Mouse (Mus musculus): ENCODE measurements around the gene Pde4c.
A peak's percentile ranks its signal among the peaks of the same experiment; 100 is the strongest.

The Pde4c gene

DNA sequence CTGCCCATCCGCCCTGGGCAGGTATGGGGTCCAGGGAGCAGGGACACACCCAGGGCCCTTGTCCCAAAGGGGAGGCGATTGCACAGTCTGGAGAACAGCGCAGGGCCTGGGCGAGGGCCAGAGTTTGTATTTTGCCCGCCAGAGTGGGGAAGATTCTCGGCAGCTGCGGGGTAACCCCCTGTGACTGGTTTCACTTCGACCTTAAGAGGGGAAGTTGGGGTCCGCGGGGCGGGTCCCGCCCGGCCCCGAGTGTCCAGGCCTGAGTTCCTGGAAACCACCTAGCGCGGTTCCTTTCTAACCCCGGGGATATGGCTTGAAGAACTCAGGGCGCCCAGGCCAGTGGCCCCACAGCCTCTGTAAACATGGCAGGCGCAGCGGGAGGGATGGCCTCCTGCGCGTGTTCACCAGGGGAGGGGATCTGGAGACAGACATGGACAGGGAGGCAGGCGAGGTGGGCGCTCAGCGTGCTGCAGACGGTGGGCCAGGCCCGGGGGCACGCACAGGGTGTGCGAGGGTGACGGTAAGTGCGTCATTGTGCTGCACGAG, 44.8 kb downstream of the Pde4c start:
- DNase-seq: peak; percentile 22 to 31

DNA sequence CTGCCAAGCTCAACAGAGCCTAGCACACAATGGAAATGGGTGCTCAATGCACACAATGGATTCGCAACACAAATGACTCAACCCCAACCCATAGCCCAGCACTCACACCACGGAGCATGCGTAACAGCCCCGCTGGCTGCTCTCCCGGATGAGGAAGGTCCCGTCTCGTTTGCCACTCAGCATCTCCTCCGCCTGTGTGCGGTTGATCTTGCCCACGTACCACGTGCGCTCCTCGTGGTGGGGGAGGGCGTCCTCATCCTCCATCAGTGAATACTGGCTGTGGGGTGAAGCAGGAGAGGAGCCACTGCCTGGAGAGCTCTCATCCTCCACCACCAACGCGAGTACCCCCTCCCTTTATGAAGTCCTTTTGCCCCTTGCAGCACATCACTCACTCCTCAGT, 45.4 kb downstream of the Pde4c start:
- peak in 1 of 2 experiments; percentile 44 for DNase-seq

DNA sequence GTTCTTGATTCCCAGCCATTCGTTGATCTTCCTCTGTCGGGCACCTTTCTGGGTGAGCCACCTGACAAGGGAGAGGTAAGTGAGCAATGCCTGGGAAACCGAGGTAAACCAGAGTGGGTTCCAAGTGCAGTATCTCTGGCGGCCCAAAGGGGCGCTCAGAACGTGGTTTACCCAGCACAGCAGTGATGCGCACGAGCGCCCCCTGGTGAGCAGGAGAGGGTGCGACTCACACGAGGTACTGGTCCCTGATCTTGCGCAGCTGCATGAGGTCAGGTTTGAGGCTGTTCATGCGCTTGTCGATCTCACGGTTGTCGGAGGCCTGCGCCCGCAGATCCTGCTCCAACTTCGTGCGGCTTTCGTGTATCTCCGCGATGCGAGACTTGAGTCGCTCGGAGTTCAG, 45.8 kb downstream of the Pde4c start:
- DNase-seq: peak; percentile 98 to 99

DNA sequence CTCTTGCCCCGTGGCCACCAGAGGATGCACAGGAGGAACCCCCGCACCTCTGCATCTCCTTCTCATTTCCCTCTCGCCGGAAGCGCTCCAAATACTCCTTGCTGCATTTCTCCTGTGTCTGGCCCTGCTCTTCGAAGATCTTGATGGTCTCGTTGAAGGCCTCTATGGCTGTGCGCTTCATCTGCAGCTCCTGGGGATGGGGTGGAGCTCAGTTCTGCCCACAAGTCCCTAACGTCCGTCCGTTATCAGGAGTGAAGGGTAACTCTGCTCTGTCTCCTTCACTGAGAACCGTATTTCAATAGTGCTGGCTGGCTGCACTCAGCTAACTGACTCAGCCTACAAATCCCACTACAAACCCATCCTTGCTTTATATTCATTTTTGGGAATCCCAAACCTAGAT, 46.3 kb downstream of the Pde4c start:
- DNase-seq: no peak

DNA sequence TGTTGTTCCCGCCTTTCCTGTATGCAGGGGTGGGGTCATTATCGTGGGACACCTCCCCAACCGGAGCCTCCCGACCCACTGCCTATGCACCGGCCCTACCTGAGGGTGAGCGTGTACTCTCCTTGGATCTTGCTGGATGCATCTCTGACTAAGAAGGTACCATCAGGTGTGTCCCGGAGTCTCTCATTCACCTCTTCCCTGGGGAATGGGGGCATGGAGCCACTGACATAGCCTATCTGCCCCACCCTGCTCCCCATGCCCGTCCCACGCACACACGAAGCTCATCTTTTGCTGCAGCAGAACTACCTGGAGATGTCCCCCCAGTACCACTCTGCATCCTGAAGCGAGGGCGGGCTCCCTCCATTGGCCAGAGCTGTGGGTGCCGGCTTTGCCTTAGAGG, 47.2 kb downstream of the Pde4c start:
- DNase-seq: no peak

DNA sequence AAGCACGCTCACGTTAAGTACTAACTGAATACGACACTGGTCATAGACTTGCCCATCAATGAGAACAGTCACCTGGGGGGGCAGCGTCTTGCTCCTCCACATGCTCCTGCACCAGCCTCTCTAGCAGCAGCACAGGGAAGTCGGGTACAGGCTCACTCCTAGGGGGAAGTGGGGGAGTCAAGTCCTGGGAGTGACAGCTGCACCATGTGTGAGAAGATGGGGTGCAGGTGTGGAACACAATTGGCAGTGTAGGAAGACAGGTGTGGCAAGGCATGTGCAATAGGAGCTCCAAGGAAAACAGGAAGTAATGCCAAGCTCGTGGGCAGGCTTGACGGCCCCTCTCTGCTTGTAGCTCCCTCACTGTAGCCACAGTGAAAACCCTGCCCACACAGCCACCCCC, 47.7 kb downstream of the Pde4c start:
- DNase-seq: no peak

DNA sequence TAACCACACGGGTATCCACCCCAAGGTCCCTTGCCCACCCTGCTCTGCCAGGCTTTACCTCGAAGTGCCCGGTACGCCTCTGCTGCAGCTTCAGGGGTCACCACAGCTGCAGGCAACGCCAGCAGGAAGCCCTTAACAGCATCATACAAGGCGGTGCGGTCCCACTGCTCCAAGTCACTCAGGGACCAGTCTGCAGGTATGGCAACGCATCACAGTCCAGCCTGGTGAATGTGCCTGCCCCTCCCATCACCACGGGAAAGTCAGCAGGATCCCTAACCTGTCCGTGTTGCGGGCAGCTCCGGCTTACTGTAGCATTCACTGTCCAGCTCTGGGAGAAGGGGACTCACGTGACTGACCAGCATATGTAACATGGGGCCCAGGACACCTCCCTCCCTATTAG, 48.6 kb downstream of the Pde4c start:
- no peak for DNase-seq

DNA sequence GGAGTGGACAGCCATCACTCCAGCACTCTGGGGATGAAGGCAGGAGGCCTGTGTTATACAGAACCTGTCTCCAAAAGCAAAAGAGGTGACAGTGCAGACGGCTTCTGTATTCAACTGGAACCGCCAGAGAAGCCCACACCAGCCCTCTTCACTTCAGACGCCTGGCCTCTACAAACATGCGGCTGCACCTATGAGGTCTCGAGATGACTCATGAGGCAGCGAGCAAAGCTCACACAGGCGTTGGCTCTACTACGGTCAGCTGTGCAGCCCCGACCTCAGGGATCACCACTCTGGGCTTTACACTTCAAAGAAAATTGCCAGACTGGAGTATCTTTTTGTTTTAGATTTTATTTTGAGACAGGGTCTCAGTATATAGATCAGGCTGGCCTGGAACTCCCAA, 49.4 kb downstream of the Pde4c start:
- no peak for DNase-seq

DNA sequence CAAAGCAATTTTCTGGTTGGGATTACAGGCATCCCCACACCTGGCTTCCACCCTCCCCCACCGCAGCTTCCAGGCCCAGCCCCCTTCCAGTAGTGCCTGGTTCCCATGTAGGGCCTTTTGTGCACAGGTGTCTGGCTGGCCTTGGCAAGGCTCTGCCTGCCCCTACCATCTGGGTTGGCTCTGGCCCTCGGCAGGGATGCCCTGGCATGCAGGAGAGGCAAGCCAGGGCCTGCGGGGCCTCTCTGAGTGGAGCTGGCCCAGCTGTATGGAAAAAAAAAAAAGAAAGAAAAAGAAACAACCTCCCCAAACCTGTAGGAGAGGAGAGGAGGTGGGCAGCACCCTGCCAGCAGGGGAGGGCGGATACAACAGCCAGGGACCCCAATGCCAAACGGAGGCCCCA, 49.9 kb downstream of the Pde4c start:
- DNase-seq: peak; percentile 79 to 89

DNA sequence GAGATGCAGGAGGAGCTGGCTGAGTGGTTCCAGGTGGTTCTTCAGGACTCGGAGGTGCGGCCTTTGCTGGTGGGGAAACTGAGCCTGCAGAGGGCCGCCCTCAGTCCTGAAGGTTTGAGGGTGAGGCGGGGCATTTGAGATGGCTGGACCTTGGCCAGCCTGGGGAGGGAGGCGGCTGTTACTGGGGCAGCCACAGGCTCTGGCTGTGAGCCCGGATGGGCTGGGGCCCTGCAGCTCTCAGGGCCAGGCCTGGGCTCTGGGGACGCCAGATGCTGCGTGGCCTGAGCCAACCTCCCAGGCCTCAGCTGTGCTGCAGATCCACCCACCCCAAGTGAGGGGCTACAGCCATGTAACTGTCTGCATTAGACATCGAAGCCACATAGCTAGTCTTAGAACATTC, 50.3 kb downstream of the Pde4c start:
- peak; percentile 92 to 97 for DNase-seq

DNA sequence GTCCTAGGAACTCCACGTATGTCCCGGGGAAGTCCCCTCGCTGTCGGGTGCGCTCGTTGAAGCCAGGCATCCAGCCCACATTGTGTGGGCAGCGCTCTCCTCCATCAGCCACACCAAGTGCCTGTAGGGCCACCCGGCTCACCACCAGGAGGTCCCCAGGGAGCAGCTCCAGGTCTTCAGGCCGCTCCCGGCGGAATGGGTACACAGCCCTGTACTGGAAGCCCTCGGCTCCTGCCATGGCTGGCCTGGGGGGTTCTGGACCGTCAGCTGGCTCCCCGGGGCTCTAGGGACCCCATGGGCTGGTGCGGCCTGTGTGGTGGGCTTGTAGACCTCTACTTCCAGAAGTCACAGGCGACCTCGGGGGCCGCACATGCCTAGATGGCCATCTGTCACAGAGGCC, 51.2 kb downstream of the Pde4c start:
- DNase-seq: peak; percentile 54 to 55

DNA sequence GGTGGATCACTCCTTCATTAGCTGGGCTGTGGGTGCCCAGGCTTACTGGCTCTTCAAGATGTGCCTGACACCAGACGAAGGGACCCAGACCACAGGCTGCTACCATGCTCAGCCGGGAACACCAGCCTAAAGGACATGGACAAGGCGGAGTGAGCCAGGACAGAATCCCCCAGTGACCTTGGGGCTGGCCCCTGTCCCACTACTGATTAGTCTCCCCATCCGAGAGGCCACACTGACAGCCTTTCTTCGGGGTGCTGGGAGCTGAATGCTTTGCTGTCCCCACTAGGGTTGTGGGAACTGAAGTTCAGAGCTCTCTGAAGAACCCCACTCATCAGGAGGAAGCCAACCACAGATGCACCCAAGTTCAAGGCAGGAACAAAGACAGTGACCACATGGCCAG, 51.7 kb downstream of the Pde4c start:
- peak; percentile 69 to 74 for DNase-seq

DNA sequence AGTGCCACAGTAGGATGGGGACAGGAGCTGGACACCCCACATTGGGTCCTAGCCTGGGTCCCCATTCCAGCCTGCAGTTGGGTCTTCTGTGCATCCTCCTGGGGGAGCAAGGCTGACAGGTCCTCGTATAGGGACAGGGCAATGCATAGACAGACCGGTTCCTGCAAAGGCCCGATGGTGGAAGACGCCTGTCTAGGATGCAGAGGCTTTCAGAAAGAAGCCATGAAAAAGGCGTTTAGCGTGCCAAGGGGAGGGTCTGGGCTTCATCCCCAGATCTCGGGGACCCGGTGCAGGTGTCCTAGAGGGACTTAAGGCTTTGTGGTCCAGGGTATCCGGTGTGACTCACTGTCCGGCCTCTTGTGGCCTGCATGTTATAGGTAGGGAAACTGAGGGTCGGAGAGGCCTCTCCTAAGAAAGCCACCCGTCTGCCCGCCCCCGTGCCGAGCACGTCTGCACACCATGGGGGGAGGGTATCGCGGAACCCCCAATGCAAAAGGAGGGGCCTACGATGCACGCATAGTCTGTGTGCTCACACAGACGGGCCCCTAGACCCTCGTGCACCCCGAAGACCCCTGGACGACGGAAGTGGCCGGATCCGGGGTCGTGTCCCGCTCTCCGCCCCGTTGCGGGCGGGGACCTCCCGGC, 52.5 kb downstream of the Pde4c start:
- peak in 1 of 2 experiments; percentile 63 for DNase-seq

DNA sequence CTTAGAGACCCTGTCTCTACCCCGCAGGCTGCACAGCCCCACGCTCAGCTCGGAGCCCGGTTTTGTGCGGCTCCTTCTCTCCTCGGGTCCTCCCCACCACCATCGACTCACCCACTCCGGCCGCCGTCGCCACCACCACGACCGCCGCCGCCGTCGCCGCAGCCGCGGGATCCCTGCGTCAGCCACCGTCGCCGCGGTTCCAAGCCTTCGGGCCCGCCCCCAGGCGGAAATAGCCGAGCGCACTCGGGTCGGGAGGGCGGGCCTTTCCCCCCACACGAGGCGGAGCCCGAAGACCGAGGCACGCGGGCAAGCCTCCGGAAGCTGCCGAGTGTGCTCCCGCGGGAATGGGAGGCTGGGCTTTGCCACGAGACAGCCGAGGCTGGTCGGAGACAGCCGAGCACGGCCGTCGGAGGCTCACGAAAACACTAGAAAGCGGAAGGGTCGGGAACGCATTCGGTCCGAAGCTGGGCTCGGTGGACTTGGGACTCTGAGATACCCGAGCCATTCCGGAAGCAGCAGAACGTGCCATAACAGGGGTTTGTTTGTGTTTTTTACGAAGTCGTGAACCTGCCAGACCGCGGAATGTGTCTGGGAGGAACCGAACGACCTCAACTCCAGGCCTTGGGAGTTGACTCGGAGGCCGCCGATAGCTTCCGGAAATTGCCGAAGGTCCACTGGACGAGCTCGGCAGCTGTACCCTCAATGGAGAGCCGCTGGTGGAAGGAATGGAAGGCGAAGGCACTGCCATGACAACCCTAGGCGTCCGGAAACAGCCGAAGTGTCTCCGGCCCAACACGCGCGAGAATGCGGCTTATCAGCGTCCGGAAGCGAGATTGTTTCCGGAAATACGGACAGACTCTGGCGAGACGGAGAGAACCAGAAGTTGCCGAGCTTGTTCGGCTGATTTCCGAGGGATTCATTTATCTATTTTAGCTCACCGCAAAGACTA, 53.2 kb downstream of the Pde4c start, which contains the start of gene Pik3r2:
TSS of gene Pik3r2 (minus strand) at position 218 of the 949 bp plus-strand sequence.
- DNase-seq: peak; percentile 100

DNA sequence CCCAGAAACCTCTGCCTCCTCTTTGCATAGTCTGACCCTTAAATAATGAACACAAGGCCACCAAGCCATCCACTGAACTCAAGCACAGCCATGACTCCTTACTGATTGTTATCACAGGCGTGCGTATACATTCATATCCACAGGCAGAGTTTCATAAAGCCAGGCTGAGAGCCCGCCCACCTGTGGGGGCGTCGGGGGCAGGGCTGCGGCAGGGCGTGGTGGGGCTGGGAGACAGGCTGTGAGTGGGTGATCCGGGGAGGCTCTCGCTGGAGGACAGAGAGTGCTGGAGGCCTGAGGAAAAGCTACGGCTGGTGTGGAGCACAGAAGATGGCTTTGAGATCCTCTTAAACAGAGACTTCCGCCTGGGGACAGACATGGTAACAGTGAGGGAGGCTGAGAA, 56.6 kb downstream of the Pde4c start:
- DNase-seq: no peak

DNA sequence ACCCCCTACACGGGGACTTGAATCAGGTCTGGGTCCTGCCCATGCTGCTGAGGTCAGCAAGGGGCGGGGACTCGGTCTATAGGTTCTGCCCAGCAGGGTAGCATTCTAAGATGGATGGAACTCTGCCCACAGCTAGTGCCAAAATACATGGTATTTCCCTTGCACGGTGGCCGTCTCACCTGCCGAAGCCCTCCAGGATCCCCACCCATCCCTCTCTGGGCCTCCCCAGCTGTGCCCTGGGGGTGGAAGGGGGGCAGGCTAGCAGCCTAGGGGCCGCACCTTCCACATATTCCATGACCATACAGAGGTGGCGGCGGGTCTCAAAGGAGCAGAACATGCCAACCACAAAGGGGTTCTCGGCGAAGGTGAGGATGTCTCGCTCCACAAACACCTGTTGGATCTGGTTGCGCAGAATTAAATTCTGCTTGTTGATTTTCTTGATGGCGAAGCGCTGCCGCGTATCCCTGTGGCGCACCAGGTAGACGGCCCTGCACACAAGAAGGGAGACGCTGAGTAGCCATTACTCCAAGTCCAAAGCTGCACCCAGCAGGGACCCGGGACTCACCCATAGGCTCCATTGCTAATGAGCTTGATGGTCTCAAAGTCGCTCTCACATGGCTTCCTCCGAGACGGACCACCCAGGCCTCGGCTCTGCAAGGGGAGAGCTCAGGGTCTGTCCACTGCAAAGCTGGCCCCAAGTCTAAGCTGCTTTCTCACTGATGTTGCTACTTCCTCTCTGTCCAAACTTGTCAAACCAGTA, 63.0 kb downstream of the Pde4c start:
- peak in 1 of 2 experiments; percentile 25 for DNase-seq

DNA sequence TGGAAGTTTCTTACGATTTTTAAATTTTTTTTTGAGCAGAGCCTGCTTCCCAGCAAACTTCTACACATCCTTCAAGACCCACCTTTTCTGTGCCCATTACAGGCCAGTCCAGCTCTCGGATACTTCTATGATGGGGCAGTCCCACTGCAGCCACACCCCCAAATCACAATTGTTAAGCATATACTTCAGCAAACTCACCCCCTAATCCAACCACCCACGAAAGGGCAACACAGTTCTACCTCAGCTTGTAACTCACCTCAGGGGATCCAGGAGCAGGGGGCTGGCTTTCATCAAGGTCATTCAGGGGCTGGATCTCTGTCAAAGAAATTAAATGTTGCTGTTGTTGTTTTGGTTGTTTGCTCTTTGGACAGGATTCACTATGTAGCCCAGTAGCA, 63.5 kb downstream of the Pde4c start:
- DNase-seq: no peak

DNA sequence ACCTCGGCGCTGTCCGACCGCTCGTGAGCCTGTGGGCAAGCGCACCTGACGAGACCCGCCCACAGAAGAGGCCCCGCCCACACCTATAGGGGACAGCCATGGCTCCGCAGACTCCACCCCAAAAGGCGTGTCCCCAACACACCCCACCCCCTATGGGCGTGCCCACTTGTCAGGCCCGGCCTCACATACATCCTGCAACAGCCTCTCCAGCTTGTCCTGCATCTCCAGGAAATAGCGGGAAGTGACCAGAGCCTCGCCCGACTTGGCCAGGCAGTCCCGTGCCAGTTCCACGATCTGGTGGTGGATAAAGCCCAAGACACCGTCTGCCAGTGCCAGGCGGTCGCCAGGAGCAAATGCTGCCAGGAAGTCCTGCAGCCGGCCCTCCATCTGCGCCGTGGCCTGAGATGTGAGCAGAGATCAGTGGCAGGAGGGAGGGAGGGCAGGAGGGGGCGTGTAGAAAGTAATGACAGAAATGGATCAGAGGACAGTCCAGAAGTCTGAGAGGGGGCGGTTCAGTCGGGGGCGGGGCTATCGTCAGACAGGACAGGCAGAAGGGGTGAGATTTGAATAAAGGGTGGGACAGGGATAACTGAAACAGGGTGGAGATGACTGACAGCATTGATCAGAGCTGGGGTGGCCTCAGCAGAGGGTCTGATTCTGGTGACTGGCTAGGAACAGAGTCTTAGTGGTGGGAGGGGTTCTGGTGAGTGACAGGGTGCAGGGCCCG, 64.6 kb downstream of the Pde4c start:
- peak; percentile 92 to 93 for DNase-seq

DNA sequence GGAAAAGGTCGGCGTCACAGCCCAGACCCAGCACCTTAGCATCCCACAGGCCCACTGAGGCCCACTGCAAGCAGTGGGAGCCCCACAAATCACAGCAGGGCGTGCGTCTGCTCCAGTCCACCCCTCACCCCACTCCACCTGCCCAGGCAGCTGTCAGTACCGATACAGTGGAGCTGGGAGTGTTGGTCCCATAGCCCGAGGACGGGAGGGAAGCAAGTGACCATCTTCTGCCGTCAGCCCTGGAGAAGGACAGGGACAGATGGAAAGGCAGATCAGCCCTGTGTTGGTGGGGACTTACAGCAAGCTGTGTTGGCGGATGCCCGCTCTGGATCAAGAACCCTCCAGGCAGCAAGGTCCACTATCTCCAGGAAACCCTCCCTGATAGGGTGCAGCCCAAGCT, 65.5 kb downstream of the Pde4c start:
- peak; percentile 66 to 68 for DNase-seq

DNA sequence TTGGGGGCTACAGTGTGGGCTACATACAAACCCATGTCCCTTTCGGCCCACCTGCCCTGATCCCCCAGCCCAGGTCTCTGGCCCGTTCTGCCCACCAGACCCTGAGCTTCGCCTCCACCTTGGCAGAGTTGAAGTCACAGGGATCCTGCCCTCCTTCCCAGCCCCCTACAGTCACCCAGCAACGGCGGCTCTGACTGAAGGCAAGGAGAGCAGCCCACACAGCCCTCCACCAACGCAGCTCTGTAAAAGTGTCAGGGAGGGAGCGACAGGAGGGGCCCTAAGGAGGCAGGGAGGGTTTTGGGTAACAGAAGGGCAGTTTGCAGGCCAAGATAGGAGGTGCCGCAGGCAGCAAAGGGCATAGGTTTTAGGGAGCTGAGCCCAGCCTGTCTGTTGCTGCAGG, 67.3 kb downstream of the Pde4c start:
- DNase-seq: peak; percentile 48 to 52

DNA sequence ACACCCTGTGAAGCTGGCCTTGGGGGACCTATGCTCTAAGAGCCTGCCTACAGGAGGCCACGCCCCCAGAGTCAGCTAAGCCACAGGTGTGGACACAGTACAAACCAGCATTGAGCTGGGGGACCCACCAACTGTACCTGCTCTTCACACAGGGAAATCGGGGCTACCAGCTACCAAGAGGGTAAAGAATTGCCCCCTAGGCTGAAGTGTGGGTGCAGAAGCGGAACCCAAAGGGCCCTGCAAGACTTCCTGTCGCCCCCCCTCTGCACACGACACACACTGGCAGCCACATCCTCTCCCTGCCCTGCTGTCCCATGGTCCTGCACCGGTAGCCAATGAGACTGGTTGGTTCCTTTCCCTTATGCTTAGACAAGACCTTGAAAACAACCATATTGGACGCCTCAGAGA, 67.8 kb downstream of the Pde4c start:
- DNase-seq: peak in 1 of 2 experiments; percentile 48

DNA sequence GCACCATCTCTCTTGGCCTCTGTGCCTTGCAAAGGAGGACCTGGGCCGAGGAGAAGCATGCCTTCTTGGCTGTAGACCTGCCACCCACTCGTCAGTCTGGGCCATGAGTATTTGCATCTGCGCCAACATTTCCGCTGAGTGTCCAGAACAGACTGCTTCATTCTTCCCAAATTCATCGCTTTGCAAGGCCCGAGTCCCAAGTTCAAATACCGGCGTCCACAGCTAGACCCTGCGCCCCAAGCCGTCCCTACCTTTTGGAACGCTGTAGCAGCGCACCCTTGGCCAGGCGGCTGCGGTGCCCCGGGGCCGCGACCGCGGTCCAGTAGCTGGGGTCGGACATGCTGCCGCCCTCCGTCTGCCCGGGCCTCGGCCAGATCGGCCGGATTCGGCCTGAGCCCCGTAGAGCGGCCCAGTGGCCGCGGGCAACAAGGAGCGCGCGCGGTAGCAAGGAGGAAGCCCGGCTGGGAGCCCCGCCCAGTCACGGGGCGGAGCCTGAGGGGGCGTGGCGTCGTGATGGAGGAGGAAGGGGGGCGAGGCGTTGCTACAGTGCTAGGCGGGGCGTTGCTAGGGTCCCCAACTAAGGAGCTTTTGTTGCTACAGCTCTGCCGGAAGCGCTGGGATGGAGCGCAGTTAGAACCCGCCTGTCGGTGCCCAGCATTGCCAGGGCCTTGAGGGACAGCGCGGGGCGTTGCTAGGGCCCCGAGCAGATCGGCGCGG, 68.6 kb downstream of the Pde4c start:
- peak; percentile 98 to 99 for DNase-seq
